Mouse (Mus musculus): ENCODE data around the gene Padi2. TPM values are rescaled to one million over a fixed set of nuclear protein-coding genes. Genes with fewer than 3 reads are reported as not detected.

Gene Padi2
- polyA plus RNA-seq, 2 experiments from 2014 or later: 9.5 to 9.7 TPM

- ATAC-seq: peak; percentile 89
Observed at GRCm38 (mm10) chr4:140960781-140961466, 54.8 kb downstream of the Padi2 start, which contains the start of gene Sdhb. Gene Sdhb, plus strand, starts transcription at chr4:140961203.

- ATAC-seq: peak; percentile 43
Observed at GRCm38 (mm10) chr4:140961467-140962206, 55.5 kb downstream of the Padi2 start.

GRCm38 (mm10) chr4:140962207-140962909 is 56.2 kb downstream of the Padi2 start:
- ATAC-seq: no peak

- ATAC-seq: no peak
Observed at GRCm38 (mm10) chr4:140962950-140963349, 56.8 kb downstream of the Padi2 start.

- ATAC-seq: no peak
Observed at GRCm38 (mm10) chr4:140963941-140964597, 57.9 kb downstream of the Padi2 start.

- ATAC-seq: no peak
Observed at GRCm38 (mm10) chr4:140964620-140965019, 58.5 kb downstream of the Padi2 start.

GRCm38 (mm10) chr4:140967386-140968159 is 61.4 kb downstream of the Padi2 start:
- no peak for ATAC-seq

- ATAC-seq: no peak
Observed at GRCm38 (mm10) chr4:140971691-140972090, 65.5 kb downstream of the Padi2 start.

GRCm38 (mm10) chr4:140974408-140974807 is 68.3 kb downstream of the Padi2 start:
- ATAC-seq: no peak

- ATAC-seq: no peak
Observed at GRCm38 (mm10) chr4:140975356-140975755, 69.2 kb downstream of the Padi2 start.

GRCm38 (mm10) chr4:140977278-140977677 is 71.1 kb downstream of the Padi2 start:
- no peak for ATAC-seq

GRCm38 (mm10) chr4:140977886-140978692 is 71.9 kb downstream of the Padi2 start:
- no peak for ATAC-seq

- no peak for ATAC-seq
Observed at GRCm38 (mm10) chr4:140981605-140982004, 75.5 kb downstream of the Padi2 start.

- ATAC-seq: no peak
Observed at GRCm38 (mm10) chr4:140982808-140983207, 76.7 kb downstream of the Padi2 start.

GRCm38 (mm10) chr4:140983442-140983841 is 77.3 kb downstream of the Padi2 start:
- ATAC-seq: peak; percentile 71

- no peak for ATAC-seq
Observed at GRCm38 (mm10) chr4:140984544-140984943, 78.4 kb downstream of the Padi2 start.

- peak; percentile 12 for ATAC-seq
Observed at GRCm38 (mm10) chr4:140986024-140986710, 80.0 kb downstream of the Padi2 start.

- ATAC-seq: peak; percentile 72
Observed at GRCm38 (mm10) chr4:140986711-140987395, 80.7 kb downstream of the Padi2 start, which contains the start of gene Atp13a2. Gene Atp13a2, plus strand, starts transcription at chr4:140986873.

- ATAC-seq: peak; percentile 18
Observed at GRCm38 (mm10) chr4:140987476-140987875, 81.3 kb downstream of the Padi2 start.

All from activated CD4-positive, CD25-positive, alpha-beta regulatory T cell, adult 4 months (primary cell).